Mouse (Mus musculus) embryonic fibroblast, embryonic 13.5 days (primary cell): ENCODE data around the gene Tmem30c.

Source experiments
- CTCF ChIP-seq: IDR thresholded peaks from 2 replicates; pipeline ENCODE4 v1.5.1; 2011; ENCODE audit warnings: mild to moderate bottlenecking, control low read depth, low read length, moderate library complexity, borderline replicate concordance; ENCODE audit not compliant: insufficient read depth
- POLR2A ChIP-seq: IDR thresholded peaks from 2 replicates; pipeline ENCODE4 v1.6.1; 2011; ENCODE audit warnings: low read depth, mild to moderate bottlenecking, control low read depth, low read length, moderate library complexity

GRCm38 (mm10) chr16:57278976-57279626, 13.6 kb downstream of the Tmem30c start:
- TF ChIP-seq CTCF (no peak), POLR2A (no peak)
